Mouse (Mus musculus) heart, embryonic 12.5 days (tissue): ENCODE results near the gene Tenm4. TPM values are rescaled to one million over a fixed set of nuclear protein-coding genes. Genes with fewer than 3 reads are reported as not detected.

Source experiments
- ATAC-seq: fragments of 200-750 bp; cut with Nextera tagmentation; 2 replicates; pipeline ENCODE4 v1.8.0; 2017; ENCODE audit warnings: moderate TSS enrichment, moderate library complexity; ENCODE audit not compliant: insufficient number of reproducible peaks, low FRiP score
- H3K27ac ChIP-seq: fragments of 300-500 bp; sonication (generic); 2 replicates; pipeline ENCODE4 v1.5.1; 2016; ENCODE audit warnings: mild to moderate bottlenecking, moderate library complexity; ENCODE audit not compliant: poor library complexity, severe bottlenecking
- H3K27me3 ChIP-seq: fragments of 300-500 bp; sonication (generic); replicated peaks from 2 replicates; pipeline ENCODE4 v1.6.1; 2016; ENCODE audit warnings: mild to moderate bottlenecking, moderate library complexity
- H3K36me3 ChIP-seq: fragments of 300-500 bp; sonication (generic); 2 replicates; pipeline ENCODE4 v1.6.1; 2016; ENCODE audit warnings: mild to moderate bottlenecking, moderate library complexity
- H3K4me1 ChIP-seq: fragments of 300-500 bp; sonication (generic); replicated peaks from 2 replicates; pipeline ENCODE4 v1.6.1; 2016; ENCODE audit warnings: mild to moderate bottlenecking
- H3K4me2 ChIP-seq: fragments of 300-500 bp; sonication (generic); 2 replicates; pipeline ENCODE4 v1.6.1; 2016; ENCODE audit warnings: mild to moderate bottlenecking, moderate library complexity
- H3K4me3 ChIP-seq: fragments of 300-500 bp; sonication (generic); 2 replicates; pipeline ENCODE4 v1.5.1; 2016; ENCODE audit warnings: mild to moderate bottlenecking
- H3K9ac ChIP-seq: fragments of 300-500 bp; sonication (generic); 2 replicates; pipeline ENCODE4 v1.6.1; 2016; ENCODE audit warnings: mild to moderate bottlenecking, moderate library complexity
- H3K9me3 ChIP-seq: fragments of 300-500 bp; sonication (generic); replicated peaks from 2 replicates; pipeline ENCODE4 v1.6.1; 2016; ENCODE audit warnings: mild to moderate bottlenecking, moderate library complexity
- WGBS: fragments of 180-500 bp; shearing (Covaris S2); methylation state at CpG from one replicate; pipeline ENCODE4 v1.1.7; 2016; 5-methylcytosine and 5-hydroxymethylcytosine counted together
- polyA plus RNA-seq: library from polyadenylated mRNA; unstranded; fragments of >200 nt; fragmentation: Nextera tagmentation; extraction: Ambion mirVana; gene quantifications from 2 replicates; pipeline ENCODE4 v1.2.1, GENCODE M21; 2016

The Tenm4 gene
- 9.9 and 10.2 TPM in 2 replicates for polyA plus RNA-seq

DNA sequence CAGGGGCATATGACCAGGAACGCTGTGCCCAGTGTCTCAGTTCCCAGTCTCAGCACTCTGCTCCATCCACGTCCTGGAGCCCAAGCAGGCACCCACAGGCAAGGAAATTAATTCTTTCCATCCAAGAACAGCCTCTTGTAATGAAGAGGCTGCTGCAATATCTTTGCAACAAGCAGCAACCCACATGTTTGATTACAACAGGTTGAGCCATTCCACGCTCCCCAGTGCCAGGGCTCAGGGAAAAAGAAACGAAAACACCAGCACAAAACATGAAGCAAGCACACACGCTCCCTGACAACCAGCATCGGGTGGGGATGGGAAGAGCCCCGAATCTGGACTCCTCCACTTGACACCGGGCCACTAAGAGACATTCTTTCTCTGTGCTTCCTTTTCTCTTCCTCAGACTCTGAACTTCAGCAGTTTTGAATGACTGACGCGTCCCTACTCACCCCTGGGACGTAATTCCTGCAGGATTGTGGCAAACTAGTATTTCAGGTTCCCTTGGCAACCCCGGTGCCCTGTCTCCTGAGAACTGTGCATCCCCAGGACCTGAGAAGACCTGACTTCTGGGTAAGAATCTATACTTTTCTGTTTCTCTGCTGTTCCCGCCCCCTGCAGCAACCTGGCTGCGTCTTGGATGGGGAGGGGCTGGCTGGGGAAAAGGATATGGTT is at the start of gene Tenm4:
TSS of gene Tenm4 (plus strand) at position 323 of the 672 bp plus-strand sequence.
- Histone ChIP-seq H3K4me1 (no peaks in the 10 kb centered on the region), H3K36me3 (no peaks in the 10 kb centered on the region), H3K4me3 (no peak within 1 kb of the TSS), H3K9me3 (no peaks in the 10 kb centered on the region), H3K4me2 (peak within 1 kb of the TSS; percentile 37), H3K27me3 (peaks cover 6% of the 10 kb centered on the region; the same call in 1 of the 2 replicates), H3K9ac (no peak within 1 kb of the TSS), H3K27ac (no peak within 1 kb of the TSS)
- WGBS = 40% methylated on average over 14 of the region's 14 CpGs
- no peak for ATAC-seq

DNA sequence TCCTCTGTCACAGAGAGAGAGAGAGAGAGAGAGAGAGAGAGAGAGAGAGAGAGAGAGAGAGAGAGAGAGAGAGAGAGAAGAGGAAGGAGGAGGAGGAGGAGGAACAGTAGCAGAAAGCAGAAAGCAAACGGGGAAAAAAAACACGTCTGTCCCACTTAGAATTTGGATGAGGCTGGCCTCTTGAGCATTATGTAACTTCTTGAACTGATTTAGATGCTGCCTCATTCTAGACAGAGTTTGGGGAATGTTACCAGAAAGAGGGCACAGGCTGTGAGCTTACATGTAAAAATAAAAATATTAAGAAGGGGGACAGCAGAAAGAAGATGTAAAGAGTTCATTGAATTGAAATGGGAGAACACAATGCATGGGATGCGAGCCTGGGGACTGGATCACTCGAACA is 40.3 kb upstream of the Tenm4 start:
- Histone ChIP-seq H3K27me3 (no peaks in the 10 kb centered on the region), H3K27ac (no peak overlapping the region), H3K9me3 (no peaks in the 10 kb centered on the region), H3K4me1 (no peaks in the 10 kb centered on the region), H3K9ac (no peak overlapping the region), H3K36me3 (no peaks in the 10 kb centered on the region), H3K4me2 (no peak overlapping the region), H3K4me3 (no peak overlapping the region)
- whole genome bisulfite sequencing = 49% methylated on average over 4 of the region's 4 CpGs
- ATAC-seq = no peak

DNA sequence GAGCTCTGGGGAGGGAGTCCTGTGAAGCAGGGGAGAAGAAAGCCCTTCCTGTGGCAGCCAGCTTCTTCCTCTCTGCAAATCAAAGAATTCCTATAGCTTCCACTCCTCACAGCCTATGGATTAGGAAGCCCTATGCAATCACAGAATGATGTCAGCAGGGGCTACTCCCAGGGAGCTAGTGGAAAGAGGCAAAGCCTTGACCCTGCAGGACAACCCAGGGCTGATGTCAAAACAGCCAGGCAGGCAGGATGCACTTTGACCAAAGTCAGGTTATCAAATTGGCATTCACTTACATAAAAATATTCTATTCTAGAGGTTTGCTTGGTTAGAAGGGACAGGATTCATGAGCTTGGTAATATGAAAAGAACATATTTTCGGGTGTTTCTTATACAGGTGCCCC is 39.9 kb upstream of the Tenm4 start:
- Histone ChIP-seq H3K27me3 (no peaks in the 10 kb centered on the region), H3K4me1 (no peaks in the 10 kb centered on the region), H3K9me3 (no peaks in the 10 kb centered on the region), H3K27ac (no peak overlapping the region), H3K36me3 (no peaks in the 10 kb centered on the region), H3K9ac (no peak overlapping the region), H3K4me2 (no peak overlapping the region), H3K4me3 (no peak overlapping the region)
- 79% methylated on average over 1 of the region's 1 CpGs for whole genome bisulfite sequencing
- no peak for ATAC-seq

DNA sequence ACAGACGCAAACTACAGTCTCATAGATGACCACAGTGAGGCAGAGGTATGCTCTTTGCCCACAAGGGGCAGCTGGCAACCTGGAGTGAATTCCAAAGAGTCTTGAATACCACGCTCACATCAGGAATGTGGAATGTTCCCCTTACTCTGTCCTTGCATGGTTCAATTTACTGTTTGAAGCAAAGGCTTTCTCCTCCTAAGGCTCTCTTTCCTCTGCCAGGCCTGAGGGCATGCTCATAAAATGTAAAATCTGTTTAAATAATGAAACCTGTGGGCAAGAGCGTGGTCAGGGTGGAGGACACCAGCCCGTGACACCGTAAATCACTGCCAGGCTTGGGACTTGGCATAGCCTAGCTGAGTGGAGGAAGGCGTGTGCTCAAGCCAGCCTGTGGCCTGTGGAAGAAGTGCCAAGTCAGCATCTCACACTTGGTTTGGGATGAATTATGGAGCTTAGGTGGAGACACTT is 34.5 kb upstream of the Tenm4 start:
- peaks cover 5% of the 10 kb centered on the region; the same call in 1 of the 2 replicates for H3K4me1 ChIP-seq
- 77% methylated on average over 6 of the region's 6 CpGs for WGBS
- no peak overlapping the region for H3K4me2 ChIP-seq
- no peak overlapping the region for H3K9ac ChIP-seq
- no peaks in the 10 kb centered on the region for H3K27me3 ChIP-seq
- no peaks in the 10 kb centered on the region for H3K36me3 ChIP-seq
- H3K4me3 ChIP-seq = no peak overlapping the region
- ATAC-seq = no peak
- H3K27ac ChIP-seq = no peak overlapping the region
- H3K9me3 ChIP-seq = no peaks in the 10 kb centered on the region

DNA sequence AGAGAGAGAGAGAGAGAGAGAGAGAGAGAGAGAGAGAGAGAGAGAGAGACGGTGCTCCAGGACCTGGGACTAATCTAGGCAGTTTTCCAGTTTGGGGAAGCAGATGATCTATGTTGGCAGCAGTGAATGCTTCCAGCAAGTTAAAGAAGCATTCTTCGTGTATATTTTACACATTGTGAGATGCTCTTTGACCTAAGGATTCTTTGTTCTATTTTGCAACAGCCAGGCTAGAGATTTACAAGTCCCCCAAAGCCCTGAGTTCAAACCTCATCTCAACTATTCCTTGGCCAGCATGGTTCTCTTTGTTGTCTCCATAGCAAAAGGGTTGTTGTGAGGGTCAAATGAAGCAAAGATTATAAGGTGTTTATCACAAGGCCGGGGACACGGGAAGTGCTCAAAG is 29.2 kb upstream of the Tenm4 start:
- Histone ChIP-seq H3K27me3 (no peaks in the 10 kb centered on the region), H3K27ac (no peak overlapping the region)
- ATAC-seq = no peak

DNA sequence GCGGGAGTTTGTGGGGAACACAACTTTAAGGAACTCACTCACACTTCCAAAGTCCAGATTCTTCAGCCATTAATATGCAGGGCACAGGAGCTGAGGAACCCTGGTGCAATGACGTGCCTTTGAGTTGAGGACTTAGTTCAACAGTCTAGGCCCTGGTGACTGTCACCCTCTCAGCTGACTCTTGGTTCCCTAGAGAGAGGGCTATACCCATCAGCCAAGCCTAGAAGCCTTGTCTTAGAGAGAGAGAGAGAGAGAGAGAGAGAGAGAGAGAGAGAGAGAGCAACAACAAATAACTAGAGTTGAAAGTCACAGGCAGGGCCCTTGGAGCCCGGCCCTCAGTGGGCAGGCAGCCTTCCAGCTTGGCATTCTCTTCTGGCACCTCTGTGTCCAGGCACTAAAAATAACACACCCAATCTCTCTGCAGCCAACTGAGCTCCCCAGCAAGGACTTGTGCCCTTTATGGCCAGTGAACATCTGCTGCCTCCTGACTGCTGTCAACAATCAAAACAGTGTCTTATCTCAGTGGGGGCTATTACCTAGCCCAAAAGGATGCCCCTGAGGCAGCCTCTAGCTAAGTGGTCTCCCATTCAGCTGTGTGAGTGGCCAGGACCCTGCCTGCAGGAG is 28.0 kb upstream of the Tenm4 start:
- H3K9ac ChIP-seq = no peak overlapping the region
- 41% methylated on average over 3 of the region's 3 CpGs for WGBS
- H3K4me3 ChIP-seq = no peak overlapping the region
- H3K27me3 ChIP-seq = no peaks in the 10 kb centered on the region
- no peak overlapping the region for H3K4me2 ChIP-seq
- no peaks in the 10 kb centered on the region for H3K36me3 ChIP-seq
- peak; percentile 64 for ATAC-seq
- peaks cover 26% of the 10 kb centered on the region for H3K4me1 ChIP-seq
- H3K27ac ChIP-seq = peak overlapping the region; percentile 80
- H3K9me3 ChIP-seq = no peaks in the 10 kb centered on the region

More for the DNA sequence above, 29.2 kb upstream of the Tenm4 start:
- Histone ChIP-seq H3K36me3 (no peaks in the 10 kb centered on the region), H3K4me2 (no peak overlapping the region), H3K4me3 (no peak overlapping the region), H3K9ac (no peak overlapping the region), H3K4me1 (peaks cover 21% of the 10 kb centered on the region), H3K9me3 (no peaks in the 10 kb centered on the region)
- WGBS = 66% methylated on average over 4 of the region's 4 CpGs

DNA sequence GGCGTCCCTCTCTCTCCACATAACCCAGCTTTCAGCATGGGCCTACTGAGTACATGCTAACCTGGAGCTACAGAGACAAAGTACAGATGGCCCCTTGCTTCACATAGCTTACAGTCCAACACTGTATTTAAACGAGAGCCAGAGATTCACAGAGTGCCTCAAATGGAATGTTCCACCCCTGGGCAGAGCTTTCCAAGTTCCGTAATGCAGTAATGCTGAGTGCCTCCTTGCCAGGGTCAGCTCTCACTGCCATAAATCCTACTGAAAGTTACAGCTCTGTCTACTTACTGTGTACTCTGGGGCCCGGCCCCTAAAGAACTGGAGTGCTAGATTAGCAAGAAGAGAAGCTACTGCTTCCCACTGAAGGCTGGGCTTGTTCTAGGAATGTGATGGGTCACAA is 23.6 kb upstream of the Tenm4 start:
- H3K4me1 ChIP-seq = peaks cover 21% of the 10 kb centered on the region
- no peaks in the 10 kb centered on the region for H3K9me3 ChIP-seq
- 51% methylated on average over 4 of the region's 4 CpGs for WGBS
- peak; percentile 24; the same call in 1 of the 2 replicates for ATAC-seq
- H3K36me3 ChIP-seq = no peaks in the 10 kb centered on the region
- no peak overlapping the region for H3K4me2 ChIP-seq
- H3K4me3 ChIP-seq = no peak overlapping the region
- H3K9ac ChIP-seq = no peak overlapping the region
- no peaks in the 10 kb centered on the region for H3K27me3 ChIP-seq
- H3K27ac ChIP-seq = 0 out of 2 replicates have a peak overlapping the region, but pooled peaks have one; percentile 16

DNA sequence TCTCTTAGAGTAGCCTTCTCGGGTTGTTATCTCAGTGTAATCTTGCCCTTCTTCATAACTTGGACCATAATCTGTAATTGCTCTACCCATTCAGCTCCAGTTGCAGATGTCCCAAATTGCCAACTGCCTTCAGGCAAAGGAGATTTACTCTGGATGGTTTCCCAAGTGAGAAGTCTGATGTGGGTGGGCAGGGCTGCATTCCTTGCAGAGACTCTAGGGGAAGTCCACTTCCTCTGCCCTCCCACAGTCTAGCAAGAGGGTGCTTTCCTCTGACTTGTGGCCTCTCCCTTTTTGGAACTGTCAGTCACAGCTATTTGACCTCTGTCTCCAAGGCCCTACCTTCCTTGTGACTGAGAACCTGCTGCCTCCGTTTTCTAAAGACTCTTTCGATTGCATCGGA is 22.9 kb upstream of the Tenm4 start:
- H3K4me2 ChIP-seq = no peak overlapping the region
- WGBS = 70% methylated on average over 4 of the region's 4 CpGs
- no peak for ATAC-seq
- H3K4me1 ChIP-seq = peaks cover 14% of the 10 kb centered on the region
- no peak overlapping the region for H3K4me3 ChIP-seq
- H3K27ac ChIP-seq = no peak overlapping the region
- H3K27me3 ChIP-seq = no peaks in the 10 kb centered on the region
- H3K36me3 ChIP-seq = no peaks in the 10 kb centered on the region
- no peaks in the 10 kb centered on the region for H3K9me3 ChIP-seq
- H3K9ac ChIP-seq = no peak overlapping the region

DNA sequence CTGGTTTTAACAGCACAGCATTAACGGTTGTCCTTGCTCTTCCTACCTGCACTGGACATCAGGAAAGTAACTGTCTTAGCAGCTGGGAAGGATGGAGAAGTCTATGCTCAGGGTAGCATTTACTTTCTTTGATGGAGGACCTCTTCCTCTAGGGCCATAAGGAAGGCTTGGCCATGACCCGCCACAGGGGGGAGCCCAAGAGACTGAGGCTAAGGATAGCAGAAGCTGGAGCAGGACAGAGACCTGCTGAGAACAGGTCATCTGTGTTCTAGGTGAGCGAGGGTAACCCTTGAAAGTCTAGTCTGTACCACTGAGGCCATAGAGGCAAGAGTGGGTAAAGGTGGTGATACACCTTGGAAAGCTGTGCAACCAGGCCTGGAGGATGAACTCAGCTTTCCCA is 19.8 kb upstream of the Tenm4 start:
- H3K36me3 ChIP-seq = no peaks in the 10 kb centered on the region
- no peak overlapping the region for H3K27ac ChIP-seq
- no peak overlapping the region for H3K4me2 ChIP-seq
- H3K4me1 ChIP-seq = peaks cover 10% of the 10 kb centered on the region
- no peak for ATAC-seq
- H3K27me3 ChIP-seq = no peaks in the 10 kb centered on the region
- no peak overlapping the region for H3K4me3 ChIP-seq
- no peak overlapping the region for H3K9ac ChIP-seq
- 51% methylated on average over 3 of the region's 3 CpGs for WGBS
- H3K9me3 ChIP-seq = no peaks in the 10 kb centered on the region

DNA sequence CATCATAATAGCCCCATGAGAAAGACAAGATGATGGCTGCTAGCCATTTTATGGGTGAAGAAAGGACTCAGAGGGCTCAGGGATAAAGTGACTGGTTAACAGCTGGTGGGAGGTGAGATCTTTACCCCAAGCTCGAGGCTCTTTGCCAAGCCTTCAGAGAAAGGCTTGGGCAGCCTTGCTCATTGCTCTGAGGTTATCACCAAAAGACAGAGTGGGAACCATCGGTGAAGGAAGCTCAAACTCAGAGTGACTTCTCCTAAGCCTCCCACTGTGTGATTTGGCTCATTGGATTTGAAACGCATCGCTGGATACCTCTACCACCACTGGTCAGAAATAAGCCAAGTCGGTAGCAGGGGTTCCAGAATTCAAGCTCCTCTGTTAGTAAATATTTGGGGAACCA is 19.1 kb upstream of the Tenm4 start:
- Histone ChIP-seq H3K9me3 (no peaks in the 10 kb centered on the region), H3K4me3 (no peak overlapping the region), H3K36me3 (no peaks in the 10 kb centered on the region), H3K4me1 (peaks cover 10% of the 10 kb centered on the region), H3K4me2 (no peak overlapping the region), H3K9ac (no peak overlapping the region), H3K27me3 (no peaks in the 10 kb centered on the region), H3K27ac (no peak overlapping the region)
- 30% methylated on average over 5 of the region's 5 CpGs for WGBS
- ATAC-seq = no peak

DNA sequence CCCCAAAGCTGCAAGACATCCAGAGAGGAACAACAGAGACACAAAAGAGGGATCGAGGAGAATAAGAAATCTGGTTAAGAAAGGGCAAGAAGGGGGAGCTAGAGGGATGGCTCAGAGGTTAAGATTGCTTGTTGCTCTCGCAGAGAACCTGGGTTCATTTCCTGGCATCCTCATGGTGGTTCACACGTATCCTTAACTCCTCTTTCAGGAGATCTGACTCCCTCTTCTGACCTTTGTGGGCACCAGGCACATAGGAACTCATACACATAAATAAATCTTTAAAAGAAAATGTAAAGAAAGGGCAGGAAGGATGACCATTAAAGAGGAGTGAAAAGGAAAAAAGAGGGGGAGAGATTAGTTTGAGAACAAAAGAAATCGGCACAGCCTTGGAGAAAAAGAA is 18.6 kb upstream of the Tenm4 start:
- ATAC-seq = no peak
- Histone ChIP-seq H3K4me1 (peaks cover 7% of the 10 kb centered on the region), H3K9me3 (no peaks in the 10 kb centered on the region), H3K9ac (no peak overlapping the region), H3K27me3 (no peaks in the 10 kb centered on the region), H3K4me2 (peak overlapping the region; percentile 64), H3K36me3 (no peaks in the 10 kb centered on the region), H3K4me3 (0 out of 2 replicates have a peak overlapping the region, but pooled peaks have one; percentile 47), H3K27ac (no peak overlapping the region)
- 16% methylated on average over 4 of the region's 4 CpGs for WGBS
